Mouse (Mus musculus) intestine, postnatal 0 days (tissue): ENCODE data around the gene Ercc1. TPM values are rescaled to one million over a fixed set of nuclear protein-coding genes. Genes with fewer than 3 reads are reported as not detected.

Experiments
- ATAC-seq: fragments of 200-750 bp; cut with Nextera tagmentation; 2 replicates; pipeline ENCODE4 v1.8.0; 2017; ENCODE audit warnings: mild to moderate bottlenecking, moderate TSS enrichment, moderate library complexity
- H3K27ac ChIP-seq: fragments of 300-500 bp; sonication (generic); 2 replicates; pipeline ENCODE4 v1.5.1; 2014; ENCODE audit warnings: mild to moderate bottlenecking, low read depth, low read length, moderate library complexity
- H3K27me3 ChIP-seq: fragments of 300-500 bp; sonication (generic); replicated peaks from 2 replicates; pipeline ENCODE4 v1.6.1; 2014; ENCODE audit warnings: low read length, mixed read lengths; ENCODE audit not compliant: control insufficient read depth, insufficient read depth
- H3K36me3 ChIP-seq: fragments of 300-500 bp; sonication (generic); 2 replicates; pipeline ENCODE4 v1.6.1; 2014; ENCODE audit warnings: mild to moderate bottlenecking, moderate library complexity; ENCODE audit not compliant: control insufficient read depth, insufficient read depth
- H3K4me1 ChIP-seq: fragments of 300-500 bp; sonication (generic); replicated peaks from 2 replicates; pipeline ENCODE4 v1.6.1; 2014; ENCODE audit warnings: antibody characterized with exemption, low read length, mixed read lengths; ENCODE audit not compliant: control insufficient read depth, insufficient read depth
- H3K4me2 ChIP-seq: fragments of 300-500 bp; sonication (generic); replicated peaks from 2 replicates; pipeline ENCODE4 v1.6.1; 2014; ENCODE audit warnings: low read depth, mild to moderate bottlenecking, moderate library complexity
- H3K4me3 ChIP-seq: fragments of 300-500 bp; sonication (generic); 2 replicates; pipeline ENCODE4 v1.5.1; 2014; ENCODE audit warnings: low read depth, low read length
- H3K9ac ChIP-seq: fragments of 300-500 bp; sonication (generic); 2 replicates; pipeline ENCODE4 v1.6.1; 2014; ENCODE audit warnings: mild to moderate bottlenecking, low read depth, low read length
- H3K9me3 ChIP-seq: fragments of 300-500 bp; sonication (generic); 2 replicates; pipeline ENCODE4 v1.6.1; 2016; ENCODE audit warnings: mixed run types; ENCODE audit not compliant: control insufficient read depth
- CTCF ChIP-seq: sonication (generic); IDR thresholded peaks from 2 replicates; pipeline ENCODE4 v1.5.1; 2016; ENCODE audit warnings: low read depth, mild to moderate bottlenecking, control low read depth, antibody characterized with exemption, moderate library complexity
- WGBS: fragments of 180-500 bp; shearing (Covaris S2); extraction: QIAGEN DNeasy Blood & Tissue Kit; methylation state at CpG from one replicate; pipeline ENCODE4 v1.1.7; 2014; 5-methylcytosine and 5-hydroxymethylcytosine counted together
- polyA plus RNA-seq: library from polyadenylated mRNA; unstranded; fragments of >200 nt; fragmentation: Nextera tagmentation; extraction: Ambion mirVana; gene quantifications from 2 replicates; pipeline ENCODE4 v1.2.1, GENCODE M21; 2015

Ercc1 gene
- polyA plus RNA-seq, 1 experiment from 2014 or later = 22.1 TPM

GRCm38 (mm10) chr7:19327782-19328181 lies 16.8 kb upstream of the Ercc1 start:
- H3K36me3 ChIP-seq = no peaks in the 10 kb centered on the region
- H3K4me2 ChIP-seq = no peak overlapping the region
- H3K27me3 ChIP-seq = no peaks in the 10 kb centered on the region
- WGBS = 69% methylated on average over 5 of the region's 5 CpGs
- H3K27ac ChIP-seq = no peak overlapping the region
- H3K4me1 ChIP-seq = no peaks in the 10 kb centered on the region
- no peaks in the 10 kb centered on the region for H3K9me3 ChIP-seq
- TF ChIP-seq CTCF = no peak
- no peak for ATAC-seq
- H3K4me3 ChIP-seq = no peak overlapping the region
- H3K9ac ChIP-seq = no peak overlapping the region

- H3K27ac ChIP-seq = no peak overlapping the region
- no peaks in the 10 kb centered on the region for H3K27me3 ChIP-seq
- H3K4me1 ChIP-seq = no peaks in the 10 kb centered on the region
- H3K9me3 ChIP-seq = no peaks in the 10 kb centered on the region
- no peak overlapping the region for H3K9ac ChIP-seq
- peak; percentile 57 for TF ChIP-seq CTCF
- no peak overlapping the region for H3K4me3 ChIP-seq
- ATAC-seq = no peak
- no peaks in the 10 kb centered on the region for H3K36me3 ChIP-seq
- H3K4me2 ChIP-seq = no peak overlapping the region
Observed at GRCm38 (mm10) chr7:19328425-19328824, 16.2 kb upstream of the Ercc1 start.

DNA sequence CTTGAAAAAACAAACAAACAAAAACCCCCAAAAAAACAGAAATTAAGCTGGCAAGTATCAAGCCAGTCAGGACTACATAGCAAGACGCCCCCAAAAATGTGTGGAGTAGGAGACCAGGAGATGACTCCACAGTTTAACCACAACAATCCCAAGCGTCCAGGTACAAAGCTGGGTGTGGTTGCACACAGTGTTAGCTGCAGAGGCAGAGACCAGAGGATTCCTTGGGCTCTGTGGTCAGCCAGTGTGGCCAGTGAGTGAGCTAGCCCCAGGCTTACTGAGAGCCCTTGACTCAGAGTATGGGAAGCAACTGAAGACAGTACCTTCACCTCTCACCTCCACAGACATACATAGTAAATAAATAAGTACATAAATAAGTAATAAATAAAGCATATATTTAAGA lies 12.7 kb upstream of the Ercc1 start:
- ATAC-seq = no peak
- TF ChIP-seq CTCF = no peak
- H3K4me3 ChIP-seq = no peak overlapping the region

DNA sequence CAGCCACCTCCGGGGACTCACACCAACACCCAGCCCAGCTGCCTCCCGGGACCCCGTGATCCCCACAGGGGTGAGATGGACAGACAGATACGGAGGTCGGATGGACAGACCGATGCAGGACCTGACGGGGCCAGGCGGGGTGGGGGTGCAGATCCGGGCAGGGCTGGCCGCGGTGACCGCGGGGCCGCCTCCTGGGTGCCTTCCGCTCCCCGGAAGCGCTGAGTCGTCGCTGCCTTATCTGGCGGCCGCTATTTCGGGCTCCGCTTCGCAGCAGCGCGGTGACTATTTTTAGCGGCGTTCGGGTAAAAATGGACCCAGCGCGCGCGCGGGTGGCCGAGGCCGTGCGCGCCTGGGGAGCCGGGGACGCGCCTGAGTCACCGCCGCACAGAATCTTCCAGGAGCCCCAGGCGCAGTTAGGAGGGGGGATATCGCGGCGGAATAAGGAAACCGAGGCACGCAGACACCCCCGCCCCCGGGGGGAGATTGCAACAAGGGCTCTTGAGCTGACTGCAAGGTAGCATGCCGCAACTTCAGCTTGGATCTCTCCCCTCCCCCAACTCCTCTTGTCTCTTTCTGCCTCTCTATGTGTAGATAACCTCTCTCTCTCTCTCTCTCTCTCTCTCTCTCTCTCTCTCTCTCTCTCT lies 11.7 kb upstream of the Ercc1 start:
- peak; percentile 28 for ATAC-seq
- no peaks in the 10 kb centered on the region for H3K27me3 ChIP-seq
- H3K27ac ChIP-seq = peak overlapping the region; percentile 2; the same call in 1 of the 2 replicates
- peak overlapping the region; percentile 52 for H3K4me3 ChIP-seq
- H3K4me2 ChIP-seq = peak overlapping the region; percentile 86
- TF ChIP-seq CTCF = no peak
- no peaks in the 10 kb centered on the region for H3K36me3 ChIP-seq
- whole genome bisulfite sequencing = under 1% methylated on average over 44 of the region's 52 CpGs
- peak overlapping the region; percentile 35 for H3K9ac ChIP-seq
- no peaks in the 10 kb centered on the region for H3K4me1 ChIP-seq
- no peaks in the 10 kb centered on the region for H3K9me3 ChIP-seq

More for the DNA sequence above, 12.7 kb upstream of the Ercc1 start:
- Histone ChIP-seq H3K4me1 (no peaks in the 10 kb centered on the region), H3K9ac (no peak overlapping the region), H3K36me3 (no peaks in the 10 kb centered on the region), H3K27me3 (no peaks in the 10 kb centered on the region), H3K9me3 (no peaks in the 10 kb centered on the region), H3K4me2 (no peak overlapping the region), H3K27ac (no peak overlapping the region)
- 57% methylated on average over 2 of the region's 2 CpGs for WGBS

DNA sequence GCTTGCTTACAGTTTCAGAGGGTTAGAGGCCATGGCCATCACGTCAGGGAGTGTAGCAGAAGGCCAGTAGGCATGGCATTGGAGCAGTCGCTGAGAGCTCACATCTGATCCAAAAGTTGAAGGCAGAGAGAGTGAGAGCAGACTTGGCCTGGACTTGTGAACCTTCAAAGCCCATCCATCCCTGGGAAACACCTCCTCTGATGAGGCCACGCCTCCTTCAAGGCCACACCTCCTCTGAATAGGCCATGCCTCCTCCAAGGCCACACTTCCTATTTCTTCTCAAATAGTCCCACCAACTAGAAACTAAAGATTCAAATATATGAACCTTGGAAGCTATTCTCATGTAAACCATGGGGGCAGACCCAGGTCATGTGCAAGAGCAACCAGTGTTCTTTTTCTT lies 9.0 kb upstream of the Ercc1 start:
- no peak overlapping the region for H3K4me2 ChIP-seq
- H3K36me3 ChIP-seq = no peaks in the 10 kb centered on the region
- no peak for ATAC-seq
- H3K9me3 ChIP-seq = no peaks in the 10 kb centered on the region
- H3K27ac ChIP-seq = no peak overlapping the region
- WGBS = 40% methylated on average over 3 of the region's 3 CpGs
- H3K27me3 ChIP-seq = no peaks in the 10 kb centered on the region
- no peak overlapping the region for H3K4me3 ChIP-seq
- H3K9ac ChIP-seq = no peak overlapping the region
- TF ChIP-seq CTCF = no peak
- no peaks in the 10 kb centered on the region for H3K4me1 ChIP-seq

GRCm38 (mm10) chr7:19337122-19337521 lies 7.5 kb upstream of the Ercc1 start:
- ATAC-seq = no peak
- Histone ChIP-seq H3K4me2 (no peak overlapping the region), H3K9ac (no peak overlapping the region), H3K4me1 (no peaks in the 10 kb centered on the region), H3K27me3 (peaks cover 3% of the 10 kb centered on the region; the same call in 1 of the 2 replicates), H3K4me3 (no peak overlapping the region), H3K27ac (no peak overlapping the region), H3K36me3 (no peaks in the 10 kb centered on the region), H3K9me3 (no peaks in the 10 kb centered on the region)
- no peak for TF ChIP-seq CTCF
- 54% methylated on average over 10 of the region's 10 CpGs for WGBS
